Mouse (Mus musculus): ENCODE data around the gene Basp1. TPM values are rescaled to one million over a fixed set of nuclear protein-coding genes. Genes with fewer than 3 reads are reported as not detected.

Basp1 gene
- total RNA-seq, 1 experiment from 2014 or later = 10.4 TPM

DNA sequence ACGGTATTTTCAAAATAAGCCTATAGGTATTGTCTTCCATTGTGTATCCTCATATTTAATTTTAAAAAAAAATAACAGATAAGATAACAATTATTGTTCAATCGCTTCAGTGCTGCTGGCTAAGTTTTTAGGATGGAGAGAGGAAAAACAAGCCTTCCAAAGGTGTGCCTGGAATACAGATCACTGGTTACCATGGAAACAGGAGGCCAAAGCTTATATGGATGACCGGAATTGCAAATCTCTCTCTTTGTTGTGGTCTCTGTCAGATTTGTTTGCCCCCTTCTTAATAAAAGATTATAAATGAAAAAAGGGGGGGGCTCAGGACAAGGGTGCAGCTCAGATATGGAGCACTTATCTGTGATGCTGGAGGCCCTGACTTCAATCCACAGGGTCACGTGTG lies 2.4 kb upstream of the Basp1 start:
- no peak for DNase-seq

DNA sequence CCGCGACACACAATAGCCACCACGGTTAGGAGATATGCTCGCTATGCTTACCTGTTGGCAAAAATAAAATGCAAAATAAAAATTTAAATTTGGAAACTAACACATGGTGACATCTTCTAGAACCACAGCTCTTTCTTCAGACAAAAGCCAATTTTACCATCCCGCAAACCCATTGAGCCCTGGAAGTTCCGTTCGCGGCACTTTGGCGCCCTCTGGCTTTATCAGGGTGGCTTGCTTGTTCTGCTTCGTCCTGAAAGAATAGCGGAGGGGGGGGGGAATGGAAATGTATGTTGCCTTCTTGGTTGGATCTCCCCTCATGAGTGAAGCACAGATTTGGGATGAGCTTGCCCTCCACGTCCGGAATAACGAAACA lies 1.2 kb upstream of the Basp1 start:
- DNase-seq = peak; percentile 88

DNA sequence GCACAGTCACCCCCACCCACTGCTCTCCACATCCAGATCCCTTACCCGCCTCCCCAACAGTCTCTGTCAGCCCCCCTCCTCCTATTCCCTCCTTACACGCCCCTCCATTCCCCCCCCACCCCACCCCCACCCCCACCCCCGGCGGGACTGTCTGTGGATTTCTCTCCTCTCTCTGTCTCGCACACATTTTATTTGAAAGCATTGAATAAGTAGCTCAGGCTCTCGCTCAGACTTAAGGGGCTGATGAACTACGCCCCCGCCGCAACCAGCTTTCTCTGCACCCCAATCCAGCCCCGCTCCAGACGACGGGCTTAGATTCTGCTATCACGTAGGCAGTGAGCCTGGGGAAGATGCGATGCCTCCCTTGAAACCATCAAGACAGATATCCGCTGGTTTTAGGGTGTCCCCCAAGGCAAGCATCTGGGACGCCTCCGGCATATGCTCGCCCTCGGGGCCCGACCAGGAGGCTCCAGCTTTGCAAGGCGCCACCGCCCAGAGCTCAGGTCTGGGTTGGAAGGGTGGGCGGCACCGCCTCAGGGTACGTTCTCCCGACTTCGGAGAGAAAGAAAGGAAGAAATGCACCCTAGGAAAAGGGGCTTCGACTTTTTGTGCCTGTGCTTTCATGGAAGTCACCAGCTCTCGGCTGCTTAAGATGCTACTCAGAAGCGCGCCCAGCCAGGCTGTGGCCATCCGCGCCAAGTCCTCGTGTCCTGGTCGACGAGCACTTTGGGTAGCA lies 615 bp upstream of the Basp1 start:
- peak; percentile 22 for DNase-seq

- DNase-seq = peak; percentile 10
Measured at GRCm38 (mm10) chr15:25412761-25413261, 753 bp downstream of the Basp1 start.

DNA sequence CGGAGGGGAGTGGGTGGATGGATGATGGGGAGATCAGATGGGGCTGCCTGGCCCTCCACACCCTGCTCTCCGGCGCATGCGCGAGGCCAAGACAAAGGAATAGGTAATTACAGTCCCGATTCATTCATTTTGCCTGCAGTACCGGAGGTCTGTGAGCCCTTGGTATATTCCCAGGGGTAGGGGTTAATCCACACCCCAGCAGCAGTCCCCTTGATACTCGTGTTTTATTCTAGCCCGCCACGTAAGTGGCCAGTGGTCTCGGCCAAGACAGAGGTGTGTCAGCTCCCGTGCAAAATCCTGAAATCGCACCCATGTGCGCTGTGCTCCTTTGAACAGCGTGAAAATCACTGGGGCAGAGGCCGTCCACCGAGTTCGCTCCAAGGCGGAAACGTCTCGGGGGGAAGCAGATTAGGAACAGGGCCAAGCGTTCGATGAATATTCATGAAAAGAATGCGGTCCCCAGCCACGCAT lies 1.4 kb downstream of the Basp1 start:
- peak; percentile 32 for DNase-seq

GRCm38 (mm10) chr15:25411461-25411860 lies 2.1 kb downstream of the Basp1 start:
- DNase-seq = no peak

DNA sequence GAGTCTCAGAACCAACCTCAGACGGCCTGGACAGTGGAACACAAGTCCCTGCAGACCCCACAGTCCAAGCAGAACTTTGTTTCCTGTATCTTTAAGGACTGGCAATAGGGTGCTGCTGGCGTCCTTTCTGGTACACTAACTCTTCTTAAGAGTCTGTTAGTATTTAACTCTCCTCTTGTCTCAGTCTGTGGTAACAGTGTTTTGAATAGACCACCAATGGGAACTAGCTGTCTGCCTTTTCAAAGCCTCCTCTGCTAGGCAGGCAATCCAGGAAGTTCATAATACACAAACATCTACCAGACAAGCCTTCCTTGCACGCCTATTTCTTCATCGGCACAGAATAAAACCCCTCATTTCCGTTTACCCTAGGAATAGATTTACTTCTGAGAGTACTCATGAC lies 7.6 kb downstream of the Basp1 start:
- no peak for DNase-seq

DNA sequence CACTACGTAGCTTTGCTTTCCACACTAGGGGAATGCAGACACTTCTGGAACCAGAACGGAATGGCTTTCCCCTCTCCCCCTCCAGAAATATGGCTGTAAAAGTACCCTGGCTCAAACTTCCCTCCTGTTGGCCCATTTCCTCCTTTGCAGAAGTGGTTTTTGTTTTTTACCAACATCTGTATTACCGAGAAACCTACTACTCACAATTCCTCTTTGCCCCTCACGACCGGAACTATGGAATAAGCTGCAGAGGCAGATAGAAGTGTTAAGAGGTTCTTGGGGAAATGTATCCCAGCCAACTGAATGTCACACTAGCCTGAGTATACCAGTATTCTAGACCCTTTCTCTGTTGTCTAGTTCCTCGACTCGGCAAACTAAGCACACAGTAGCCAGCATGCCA lies 9.7 kb downstream of the Basp1 start:
- DNase-seq = no peak

- no peak for DNase-seq
Measured at GRCm38 (mm10) chr15:25402001-25402400, 11.6 kb downstream of the Basp1 start.

DNA sequence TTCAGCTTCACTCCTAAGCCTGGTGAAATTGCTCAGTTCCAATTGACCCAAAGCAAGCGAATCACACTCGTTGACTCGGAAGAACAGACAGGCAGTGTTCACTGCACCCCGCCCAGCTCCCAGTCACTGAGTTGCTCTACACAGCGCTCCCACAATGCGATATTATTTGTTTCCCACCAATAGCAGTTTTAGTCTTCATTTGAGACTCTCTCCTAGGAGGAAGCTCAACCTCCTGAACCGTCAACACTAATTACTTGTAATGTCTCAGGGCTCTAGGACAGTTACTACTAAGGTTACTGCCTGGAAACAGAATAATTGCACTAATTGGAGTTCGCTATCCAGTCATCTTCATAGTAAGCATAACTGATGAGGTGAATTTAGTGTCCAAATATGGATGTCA lies 13.3 kb downstream of the Basp1 start:
- DNase-seq = no peak

DNA sequence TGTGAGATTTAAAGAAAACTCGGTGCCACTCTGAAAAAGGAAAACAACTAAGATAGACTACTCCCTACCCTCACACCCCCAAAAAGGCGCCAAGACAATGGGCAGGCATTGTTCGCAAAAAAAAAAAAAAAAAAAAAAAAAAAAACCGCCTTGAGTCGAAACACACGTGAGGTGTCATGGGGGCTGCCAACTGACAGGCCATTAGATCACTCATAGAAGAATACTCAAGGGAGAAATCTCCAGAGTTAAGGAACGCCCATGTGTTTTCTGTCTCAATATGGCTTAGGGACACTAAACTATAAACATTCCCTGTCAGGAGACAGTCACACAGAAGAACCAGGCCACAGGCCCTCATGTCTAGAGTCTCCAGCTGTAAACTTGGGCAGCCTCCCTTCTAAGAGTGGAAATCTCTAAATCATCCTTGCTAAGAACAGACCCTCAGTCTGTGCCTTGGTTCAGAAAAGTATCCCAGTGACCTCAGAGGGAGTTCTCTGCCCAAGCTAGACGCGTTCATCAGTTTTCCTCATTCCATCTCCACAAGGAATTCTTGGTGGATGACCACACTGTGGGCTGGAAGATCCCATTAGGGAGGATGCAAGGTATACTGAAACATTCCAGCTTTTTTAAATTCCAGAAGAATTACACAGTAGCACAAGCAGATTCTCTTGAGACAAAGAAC lies 17.5 kb downstream of the Basp1 start:
- DNase-seq = no peak

GRCm38 (mm10) chr15:25392525-25393099 lies 21.0 kb downstream of the Basp1 start:
- DNase-seq = no peak

DNA sequence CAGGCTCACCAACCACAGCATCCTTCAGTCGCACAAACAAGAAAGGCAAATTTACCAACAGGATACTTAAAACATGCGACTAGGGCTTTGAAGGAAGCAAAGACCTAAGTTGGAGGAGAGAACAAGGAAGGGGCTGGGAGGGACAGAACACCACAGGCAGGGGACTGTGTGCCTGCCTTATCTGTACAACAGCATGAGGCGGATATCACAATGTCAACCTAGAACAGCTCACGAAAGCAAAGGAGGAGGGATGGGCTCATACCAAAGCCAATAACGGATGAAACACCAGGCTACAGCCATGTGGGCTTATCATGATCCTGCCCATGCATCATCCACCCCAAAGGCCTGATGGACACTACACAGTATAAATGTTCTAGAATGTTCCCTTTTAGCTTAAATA lies 22.4 kb downstream of the Basp1 start:
- DNase-seq = no peak

GRCm38 (mm10) chr15:25387572-25387971 lies 26.0 kb downstream of the Basp1 start:
- DNase-seq = no peak

DNA sequence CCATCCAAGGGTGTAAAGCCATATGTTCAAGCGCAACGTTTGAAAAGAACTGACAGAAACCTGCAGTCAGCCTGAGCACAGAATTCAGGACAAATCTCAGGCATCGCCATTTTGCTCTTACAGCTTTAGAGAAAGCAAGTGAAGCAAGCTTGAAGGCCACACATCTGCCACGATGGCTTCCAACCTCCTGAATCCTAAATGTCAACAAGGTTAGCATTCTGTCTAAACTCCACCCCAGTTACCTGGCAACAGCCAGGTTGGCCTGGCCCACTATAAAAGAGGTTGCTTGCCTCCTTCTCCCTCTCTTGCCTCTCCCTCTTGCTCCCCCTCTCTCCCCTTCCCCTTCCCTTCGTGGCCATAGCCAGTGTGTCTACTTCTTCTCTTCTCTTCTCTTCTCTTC lies 33.5 kb downstream of the Basp1 start:
- no peak for DNase-seq

GRCm38 (mm10) chr15:25378707-25379106 lies 34.9 kb downstream of the Basp1 start:
- peak; percentile 14 for DNase-seq

GRCm38 (mm10) chr15:25376914-25377313 lies 36.6 kb downstream of the Basp1 start:
- no peak for DNase-seq

DNA sequence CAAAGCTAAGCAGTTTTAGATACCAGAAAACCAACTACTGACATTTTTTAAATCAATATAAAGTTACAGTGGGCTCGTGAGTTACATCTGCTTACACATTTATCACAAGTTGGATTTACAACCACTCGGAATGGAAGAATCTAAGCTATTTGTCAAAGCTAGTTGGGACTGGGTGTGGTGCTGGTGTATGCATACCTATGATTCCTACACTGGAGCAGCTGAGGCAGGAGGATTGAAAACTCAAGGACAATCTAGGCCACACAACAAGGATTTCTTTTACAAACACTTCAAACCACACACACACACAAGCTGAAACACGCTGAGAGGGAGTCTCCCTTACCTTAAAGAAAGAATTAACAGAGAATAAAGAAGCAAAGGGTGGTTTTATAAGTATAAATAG lies 40.1 kb downstream of the Basp1 start:
- no peak for DNase-seq

DNA sequence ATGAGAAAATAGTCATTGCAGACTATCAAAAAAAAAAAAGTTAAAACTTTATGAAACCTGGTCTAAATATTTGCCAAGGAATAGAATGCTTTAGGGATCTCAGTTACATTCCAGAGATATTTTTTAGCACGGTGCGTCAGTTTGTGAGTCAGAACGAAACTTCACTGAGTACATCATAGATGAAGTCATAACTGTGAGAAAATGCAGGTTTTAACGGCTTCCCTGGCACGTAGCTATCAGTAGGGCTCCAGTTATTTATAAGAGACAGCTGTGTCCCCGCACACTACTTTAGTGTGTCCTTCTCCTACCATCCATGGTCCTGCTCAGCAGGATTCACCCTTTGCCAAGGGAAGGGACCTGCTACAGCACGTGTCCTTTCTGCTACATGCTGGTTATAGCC lies 44.0 kb downstream of the Basp1 start:
- no peak for DNase-seq

DNA sequence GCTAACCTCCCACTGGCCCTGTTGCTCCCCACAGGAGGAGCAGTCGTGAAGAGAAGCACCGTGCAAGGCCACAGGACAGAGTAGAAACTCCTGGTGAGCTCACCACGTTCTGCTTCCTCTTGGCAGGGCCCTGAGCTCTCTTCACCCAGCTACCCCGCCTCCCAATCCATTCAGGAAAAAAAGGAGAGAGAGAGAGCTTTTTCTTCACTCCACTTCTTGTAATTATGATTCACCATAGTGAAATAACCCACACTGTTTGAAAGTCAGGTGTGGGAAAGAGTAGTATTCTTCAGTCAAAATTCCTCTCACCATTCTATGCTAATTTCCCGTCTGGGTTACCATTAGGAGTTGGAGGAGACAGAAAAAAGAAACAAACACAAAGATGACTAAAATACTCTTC lies 48.1 kb downstream of the Basp1 start:
- no peak for DNase-seq

GRCm38 (mm10) chr15:25364819-25365463 lies 48.6 kb downstream of the Basp1 start:
- no peak for DNase-seq

GRCm38 (mm10) chr15:25364160-25364818 lies 49.3 kb downstream of the Basp1 start:
- DNase-seq = peak; percentile 47
